Mouse (Mus musculus) intestine, embryonic 16.5 days (tissue): ENCODE data around the gene Arhgef3. TPM values are rescaled to one million over a fixed set of nuclear protein-coding genes. Genes with fewer than 3 reads are reported as not detected.

Source experiments
- ATAC-seq: fragments of 200-750 bp; cut with Nextera tagmentation; 2 replicates; pipeline ENCODE4 v1.8.0; 2017; ENCODE audit warnings: moderate TSS enrichment, moderate library complexity
- H3K27ac ChIP-seq: fragments of 300-500 bp; sonication (generic); 2 replicates; pipeline ENCODE4 v1.5.1; 2014; ENCODE audit warnings: mild to moderate bottlenecking, low read length
- H3K27me3 ChIP-seq: fragments of 300-500 bp; sonication (generic); replicated peaks from 2 replicates; pipeline ENCODE4 v1.6.1; 2014; ENCODE audit warnings: low read length, control low read depth, mixed read lengths; ENCODE audit not compliant: control insufficient read depth, insufficient read depth
- H3K36me3 ChIP-seq: fragments of 300-500 bp; sonication (generic); 2 replicates; pipeline ENCODE4 v1.6.1; 2014; ENCODE audit warnings: low read length, control low read depth; ENCODE audit not compliant: control insufficient read depth, insufficient read depth
- H3K4me1 ChIP-seq: fragments of 300-500 bp; sonication (generic); 2 replicates; pipeline ENCODE4 v1.6.1; 2014; ENCODE audit warnings: low read length, control low read depth, mixed read lengths; ENCODE audit not compliant: control insufficient read depth, insufficient read depth
- H3K4me2 ChIP-seq: fragments of 300-500 bp; sonication (generic); 2 replicates; pipeline ENCODE4 v1.6.1; 2014; ENCODE audit warnings: low read depth, low read length, control low read depth
- H3K4me3 ChIP-seq: fragments of 300-500 bp; sonication (generic); 2 replicates; pipeline ENCODE4 v1.5.1; 2014; ENCODE audit warnings: mild to moderate bottlenecking, low read length
- H3K9ac ChIP-seq: fragments of 300-500 bp; sonication (generic); 2 replicates; pipeline ENCODE4 v1.6.1; 2014; ENCODE audit warnings: low read depth, low read length
- H3K9me3 ChIP-seq: fragments of 300-500 bp; sonication (generic); 2 replicates; pipeline ENCODE4 v1.6.1; 2016; ENCODE audit warnings: low read length, control low read depth; ENCODE audit not compliant: control insufficient read depth
- WGBS: fragments of 180-500 bp; shearing (Covaris S2); extraction: QIAGEN DNeasy Blood & Tissue Kit; methylation state at CpG from one replicate; pipeline ENCODE4 v1.1.7; 2014; 5-methylcytosine and 5-hydroxymethylcytosine counted together
- polyA plus RNA-seq: library from polyadenylated mRNA; unstranded; fragments of >200 nt; fragmentation: Nextera tagmentation; extraction: Ambion mirVana; gene quantifications from 2 replicates; pipeline ENCODE4 v1.2.1, GENCODE M21; 2015

Gene Arhgef3
- polyA plus RNA-seq, 1 experiment from 2014 or later, result 12.0 TPM

DNA sequence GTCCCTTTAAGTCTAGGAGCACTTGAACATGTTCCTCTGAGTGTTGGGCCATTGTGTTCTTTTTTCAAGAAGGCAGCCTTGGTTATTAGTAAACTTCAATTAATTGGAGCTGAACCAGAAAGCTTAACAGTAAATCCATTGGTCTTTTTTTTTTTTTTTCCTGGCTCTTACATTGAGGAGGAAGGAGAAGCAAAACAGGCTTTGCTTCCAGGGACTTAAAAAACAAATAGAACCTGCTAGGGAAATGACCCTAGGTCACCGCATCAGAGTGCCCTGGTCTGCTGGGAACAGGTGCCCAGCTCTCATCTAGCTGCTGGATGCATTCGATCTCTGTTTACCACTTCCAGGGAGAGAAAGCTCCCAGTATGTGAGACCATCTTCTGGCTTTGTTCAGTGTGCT lies 227.8 kb downstream of the Arhgef3 start:
- Histone ChIP-seq H3K36me3 (no peaks in the 10 kb centered on the region), H3K9ac (no peak overlapping the region), H3K27ac (no peak overlapping the region), H3K4me1 (peaks cover 13% of the 10 kb centered on the region), H3K4me3 (no peak overlapping the region), H3K27me3 (no peaks in the 10 kb centered on the region), H3K4me2 (no peak overlapping the region), H3K9me3 (no peaks in the 10 kb centered on the region)
- ATAC-seq, result no peak
- 65% methylated on average over 2 of the region's 2 CpGs for WGBS

DNA sequence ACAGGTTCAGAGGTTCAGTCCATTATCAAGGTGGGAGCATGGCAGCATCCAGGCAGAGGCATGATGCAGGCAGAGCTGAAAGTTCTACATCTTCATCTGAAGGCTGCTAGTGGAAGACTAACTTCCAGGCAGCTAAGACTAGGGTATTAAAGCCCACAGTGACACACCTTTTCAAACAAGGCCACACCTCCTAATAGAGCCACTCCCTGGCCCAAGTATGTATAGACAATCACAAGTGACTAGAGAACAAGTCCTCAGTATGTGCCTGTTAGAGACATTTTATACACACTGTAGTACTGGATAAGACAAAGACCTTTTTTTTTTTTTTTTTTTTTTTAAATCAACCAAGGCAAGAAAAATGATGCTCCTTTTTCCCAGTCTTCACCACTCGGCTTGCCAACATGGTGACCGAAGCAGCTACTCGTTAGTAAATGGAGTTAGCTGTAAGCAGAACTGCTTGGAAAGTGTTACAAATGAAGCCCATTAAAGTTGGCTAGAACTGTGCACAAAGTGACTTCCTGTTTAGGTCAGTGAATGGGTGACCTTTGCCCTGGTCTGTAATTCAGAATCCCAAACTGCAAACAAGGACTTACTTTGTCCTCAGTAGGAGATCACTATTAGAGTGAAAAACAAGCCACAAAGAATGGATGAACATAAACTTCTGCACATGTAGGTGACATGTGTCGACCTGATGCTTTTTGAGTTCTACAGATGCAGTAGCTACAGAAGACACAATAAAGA lies 229.7 kb downstream of the Arhgef3 start:
- Histone ChIP-seq H3K9ac (no peak overlapping the region), H3K27me3 (no peaks in the 10 kb centered on the region), H3K9me3 (no peaks in the 10 kb centered on the region), H3K27ac (0 out of 2 replicates have a peak overlapping the region, but pooled peaks have one; percentile 3), H3K4me3 (no peak overlapping the region), H3K4me2 (no peak overlapping the region), H3K4me1 (peaks cover 12% of the 10 kb centered on the region; the same call in 1 of the 2 replicates), H3K36me3 (no peaks in the 10 kb centered on the region)
- ATAC-seq, result no peak
- WGBS, result 61% methylated on average over 4 of the region's 4 CpGs

DNA sequence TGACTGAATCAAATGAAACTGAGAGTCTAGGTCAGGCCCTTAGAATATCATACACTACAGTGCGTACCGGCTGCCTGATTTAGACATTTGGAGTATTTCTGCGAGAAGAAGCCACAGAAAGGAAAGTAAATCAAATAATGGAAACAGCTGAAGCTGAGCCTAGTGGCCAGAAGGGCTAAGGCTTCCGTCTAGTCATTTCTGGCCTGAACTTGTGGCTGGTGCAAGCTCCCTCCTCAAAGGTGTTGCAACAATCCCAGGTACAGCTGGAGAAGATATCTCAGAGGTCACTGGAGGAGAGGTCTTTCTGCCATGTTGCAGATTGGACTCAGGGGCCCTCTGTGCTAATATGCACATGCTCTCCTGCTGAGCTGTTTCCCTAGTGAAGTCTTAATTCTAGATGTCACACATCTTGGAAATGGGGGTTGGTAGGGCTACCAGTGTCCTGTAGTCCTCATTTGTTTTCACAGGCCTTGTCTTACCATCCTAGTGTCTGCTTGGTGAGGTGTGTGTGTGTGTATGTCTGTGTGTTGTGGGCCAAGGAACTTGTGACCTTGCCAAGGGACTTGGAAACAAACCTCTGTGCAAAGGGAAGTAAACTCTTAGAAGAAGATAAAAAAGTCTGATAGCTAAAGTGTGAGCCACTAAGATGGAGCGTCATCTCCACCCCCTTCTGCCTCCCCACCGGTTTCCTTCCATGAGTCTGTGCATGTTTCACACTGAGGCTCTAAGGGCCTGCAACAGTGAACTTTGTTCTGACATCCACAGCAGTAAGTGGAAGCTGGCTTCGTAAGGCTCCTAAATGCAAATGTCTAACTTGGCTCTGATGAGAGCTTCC lies 230.6 kb downstream of the Arhgef3 start:
- Histone ChIP-seq H3K4me3 (no peak overlapping the region), H3K9ac (no peak overlapping the region), H3K9me3 (no peaks in the 10 kb centered on the region), H3K36me3 (no peaks in the 10 kb centered on the region), H3K27me3 (no peaks in the 10 kb centered on the region), H3K4me2 (no peak overlapping the region), H3K4me1 (peaks cover 20% of the 10 kb centered on the region), H3K27ac (0 out of 2 replicates have a peak overlapping the region, but pooled peaks have one; percentile 3)
- 72% methylated on average over 7 of the region's 7 CpGs for WGBS
- ATAC-seq, result peak; percentile 38; the same call in 1 of the 2 replicates

DNA sequence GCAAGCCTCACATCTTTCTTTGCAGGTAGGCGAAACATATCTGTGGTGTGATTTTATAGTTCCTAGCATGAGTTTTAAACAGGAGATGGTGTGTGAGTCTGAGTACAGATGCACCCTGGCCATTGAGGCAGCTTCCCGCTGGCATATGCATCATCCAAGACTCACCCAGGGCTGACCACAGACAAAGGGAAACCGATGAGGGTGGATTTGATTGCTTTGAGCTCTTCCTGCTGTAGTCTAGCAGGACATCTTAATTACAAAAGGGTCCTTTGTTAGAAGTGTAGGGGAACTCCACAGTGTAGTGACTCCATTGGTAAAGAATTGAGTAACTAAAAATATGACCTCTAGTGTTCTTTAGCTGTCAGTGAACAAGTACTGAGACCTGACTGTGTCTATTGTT lies 232.5 kb downstream of the Arhgef3 start:
- no peaks in the 10 kb centered on the region for H3K9me3 ChIP-seq
- H3K36me3 ChIP-seq, result no peaks in the 10 kb centered on the region
- ATAC-seq, result no peak
- H3K27me3 ChIP-seq, result no peaks in the 10 kb centered on the region
- H3K9ac ChIP-seq, result no peak overlapping the region
- 70% methylated on average over 3 of the region's 3 CpGs for WGBS
- no peak overlapping the region for H3K27ac ChIP-seq
- no peak overlapping the region for H3K4me3 ChIP-seq
- no peak overlapping the region for H3K4me2 ChIP-seq
- peaks cover 37% of the 10 kb centered on the region for H3K4me1 ChIP-seq

DNA sequence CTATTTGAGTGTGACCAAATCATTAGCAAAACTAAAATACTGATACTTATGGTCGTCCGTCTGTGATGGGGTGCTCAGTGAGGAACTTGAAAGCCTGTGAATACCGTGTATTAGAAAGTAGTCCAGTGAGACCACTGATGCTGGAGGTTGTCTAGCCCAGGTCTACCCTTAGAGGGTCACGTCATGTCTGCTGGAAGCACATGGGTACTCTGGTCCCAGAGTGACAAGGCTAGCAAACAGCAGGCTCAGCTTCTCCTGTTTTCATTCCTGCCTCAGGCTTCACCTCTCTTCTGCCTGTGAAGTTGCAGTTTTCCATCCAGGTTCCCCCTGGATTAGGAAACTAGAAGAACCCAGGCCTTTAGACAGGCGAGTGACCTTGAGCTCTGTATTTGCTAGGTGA lies 233.0 kb downstream of the Arhgef3 start:
- H3K9ac ChIP-seq, result no peak overlapping the region
- peaks cover 40% of the 10 kb centered on the region for H3K4me1 ChIP-seq
- H3K4me3 ChIP-seq, result no peak overlapping the region
- no peak overlapping the region for H3K4me2 ChIP-seq
- no peaks in the 10 kb centered on the region for H3K9me3 ChIP-seq
- H3K36me3 ChIP-seq, result no peaks in the 10 kb centered on the region
- no peak overlapping the region for H3K27ac ChIP-seq
- no peaks in the 10 kb centered on the region for H3K27me3 ChIP-seq
- 86% methylated on average over 5 of the region's 5 CpGs for WGBS
- ATAC-seq, result no peak

DNA sequence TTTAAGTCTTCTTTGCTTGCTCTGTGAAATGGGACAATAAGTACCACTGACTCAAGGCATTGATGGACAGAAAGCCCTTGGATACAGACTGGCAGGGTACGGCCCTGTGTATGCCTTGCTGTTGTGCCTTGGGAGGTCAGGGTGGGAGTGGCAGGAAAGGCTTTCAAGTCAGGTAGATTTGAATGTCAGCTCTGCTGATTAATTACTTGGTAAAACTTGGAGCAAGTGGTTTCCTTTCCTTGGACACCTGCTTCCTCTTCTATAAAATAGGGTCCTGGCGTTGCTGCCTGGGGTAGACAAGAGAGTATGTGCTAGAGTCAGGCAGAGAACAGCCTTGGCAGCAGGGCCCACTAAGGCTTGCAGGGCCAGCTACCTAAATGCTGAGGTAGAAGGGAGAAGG lies 233.4 kb downstream of the Arhgef3 start:
- H3K27me3 ChIP-seq, result no peaks in the 10 kb centered on the region
- H3K9ac ChIP-seq, result no peak overlapping the region
- H3K27ac ChIP-seq, result no peak overlapping the region
- no peaks in the 10 kb centered on the region for H3K36me3 ChIP-seq
- no peak overlapping the region for H3K4me2 ChIP-seq
- H3K4me1 ChIP-seq, result peaks cover 42% of the 10 kb centered on the region
- no peaks in the 10 kb centered on the region for H3K9me3 ChIP-seq
- no peak for ATAC-seq
- H3K4me3 ChIP-seq, result no peak overlapping the region
- 88% methylated on average over 2 of the region's 2 CpGs for WGBS

DNA sequence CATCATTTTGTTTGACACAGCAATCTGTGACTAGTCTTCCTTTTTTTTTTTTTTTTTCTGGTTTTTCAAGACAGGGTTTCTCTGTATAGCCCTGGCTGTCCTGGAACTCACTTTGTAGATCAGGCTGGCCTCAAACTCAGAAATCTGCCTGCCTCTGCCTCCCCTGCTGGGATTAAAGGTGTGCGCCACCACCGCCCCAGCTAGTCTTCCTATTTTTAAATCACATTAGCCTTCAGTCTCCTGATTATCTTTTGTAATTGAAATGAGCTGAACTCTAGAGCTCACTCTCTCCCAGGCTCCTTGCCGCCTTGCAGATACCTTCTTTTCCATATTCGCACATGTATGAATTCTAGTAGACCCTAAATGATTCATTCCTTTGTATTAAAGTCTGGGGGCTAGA lies 234.0 kb downstream of the Arhgef3 start:
- peaks cover 42% of the 10 kb centered on the region for H3K4me1 ChIP-seq
- no peaks in the 10 kb centered on the region for H3K36me3 ChIP-seq
- H3K9me3 ChIP-seq, result no peaks in the 10 kb centered on the region
- H3K4me2 ChIP-seq, result no peak overlapping the region
- H3K27ac ChIP-seq, result no peak overlapping the region
- H3K27me3 ChIP-seq, result no peaks in the 10 kb centered on the region
- 94% methylated on average over 4 of the region's 4 CpGs for WGBS
- no peak overlapping the region for H3K9ac ChIP-seq
- no peak overlapping the region for H3K4me3 ChIP-seq
- no peak for ATAC-seq

DNA sequence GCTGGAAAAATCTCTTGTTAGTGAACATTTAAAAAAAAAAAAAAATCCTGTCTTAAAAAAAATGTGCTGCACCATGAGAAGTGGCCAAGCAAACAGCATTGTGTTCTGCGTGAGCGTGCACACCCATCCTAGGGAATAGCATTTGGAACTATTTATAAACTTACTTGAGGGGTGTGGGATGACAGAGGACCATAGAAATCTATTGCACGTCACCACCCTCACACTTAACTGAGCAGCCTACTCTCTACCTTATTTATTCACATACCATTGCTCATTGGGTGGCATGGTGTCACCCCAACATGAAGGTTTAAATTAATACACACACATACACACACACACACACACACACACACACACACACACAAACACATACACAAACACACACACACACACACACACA lies 234.4 kb downstream of the Arhgef3 start:
- no peaks in the 10 kb centered on the region for H3K9me3 ChIP-seq
- WGBS, result 85% methylated on average over 3 of the region's 3 CpGs
- no peak overlapping the region for H3K4me2 ChIP-seq
- H3K4me3 ChIP-seq, result no peak overlapping the region
- peaks cover 42% of the 10 kb centered on the region for H3K4me1 ChIP-seq
- no peak overlapping the region for H3K27ac ChIP-seq
- no peak for ATAC-seq
- no peaks in the 10 kb centered on the region for H3K27me3 ChIP-seq
- no peaks in the 10 kb centered on the region for H3K36me3 ChIP-seq
- H3K9ac ChIP-seq, result no peak overlapping the region

DNA sequence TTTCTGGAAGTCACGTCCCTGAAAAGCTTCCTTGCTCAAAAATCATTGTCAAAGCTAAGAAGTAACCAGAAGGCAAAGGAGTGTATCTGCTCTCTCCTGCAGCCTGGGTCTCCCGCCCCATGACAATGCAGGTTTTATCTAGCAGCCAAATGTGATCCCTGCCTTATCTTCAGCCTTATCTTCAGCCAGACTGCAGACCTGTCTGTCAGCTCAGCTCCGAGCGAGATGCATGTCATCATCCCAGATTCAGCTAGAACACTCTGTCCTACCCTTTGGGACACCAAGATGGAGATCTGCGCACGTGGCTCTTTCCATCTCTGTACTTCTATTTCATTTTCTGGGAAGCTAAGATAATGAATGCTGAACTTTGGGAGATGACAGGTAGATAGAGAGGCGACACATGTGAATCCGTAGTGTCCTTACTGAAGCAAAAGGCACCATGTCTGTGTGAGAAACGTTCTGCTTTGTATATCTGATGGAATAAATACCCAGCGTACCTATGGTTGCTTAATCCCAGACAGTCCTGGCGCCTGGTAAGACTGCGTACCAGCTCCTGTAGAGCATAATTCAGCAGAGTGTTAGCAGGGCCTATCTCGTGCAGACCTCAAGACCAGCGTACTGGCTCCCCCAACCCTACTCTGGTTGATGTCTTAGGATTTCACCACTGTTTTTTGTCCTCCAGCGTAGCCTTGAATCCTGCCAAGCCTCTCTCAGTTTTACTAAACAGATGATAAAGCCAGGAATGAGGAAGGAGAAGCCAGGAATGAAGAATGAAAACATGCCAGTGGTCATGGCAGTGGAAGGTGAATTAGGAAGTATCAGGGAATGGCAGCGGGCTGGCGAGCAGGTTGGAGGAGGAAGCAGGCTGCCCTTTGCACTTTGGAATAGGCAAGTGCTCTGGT lies 235.4 kb downstream of the Arhgef3 start:
- Histone ChIP-seq H3K36me3 (no peaks in the 10 kb centered on the region), H3K27me3 (no peaks in the 10 kb centered on the region), H3K4me1 (peaks cover 35% of the 10 kb centered on the region), H3K4me2 (no peak overlapping the region), H3K9ac (no peak overlapping the region), H3K9me3 (no peaks in the 10 kb centered on the region), H3K27ac (peak overlapping the region; percentile 73; the same call in 1 of the 2 replicates), H3K4me3 (no peak overlapping the region)
- 64% methylated on average over 17 of the region's 17 CpGs for WGBS
- peak; percentile 47 for ATAC-seq
